Mouse (Mus musculus) c-Kit-positive CD71-positive TER-119-negative erythroid progenitor cells, embryonic 14.5 days (primary cell): Measurements from ENCODE around the gene Zcchc2.

Experiments
- DNase-seq: peaks from one replicate; pipeline ENCODE4 v3.0.0-alpha.2; 2013; ENCODE audit warnings: low read depth

Zcchc2 gene

DNA sequence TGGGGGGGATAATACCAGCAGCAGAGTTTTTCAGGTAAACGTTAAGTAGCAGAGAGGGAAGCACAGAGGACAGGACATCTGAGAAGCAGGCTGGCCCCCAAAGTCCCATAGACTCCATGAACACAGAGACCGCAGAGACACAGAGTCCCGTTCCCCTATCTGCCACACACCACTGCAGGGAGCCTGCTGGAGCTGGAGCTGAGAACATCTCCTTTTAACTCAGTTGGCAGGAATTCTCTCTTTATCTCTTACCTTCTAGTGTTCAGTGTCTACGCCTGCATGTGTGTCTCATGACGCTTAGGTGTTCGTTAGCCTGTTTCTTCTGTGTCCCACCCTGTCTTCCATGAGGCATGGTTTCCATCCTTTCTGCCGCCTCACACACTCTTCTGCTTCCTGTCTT is 83.0 kb downstream of the Zcchc2 start:
- no peak for DNase-seq

- DNase-seq = no peak
Measured at GRCm38 (mm10) chr1:106074141-106074540, 83.9 kb downstream of the Zcchc2 start.

GRCm38 (mm10) chr1:106074656-106075055 is 84.5 kb downstream of the Zcchc2 start:
- no peak for DNase-seq

DNA sequence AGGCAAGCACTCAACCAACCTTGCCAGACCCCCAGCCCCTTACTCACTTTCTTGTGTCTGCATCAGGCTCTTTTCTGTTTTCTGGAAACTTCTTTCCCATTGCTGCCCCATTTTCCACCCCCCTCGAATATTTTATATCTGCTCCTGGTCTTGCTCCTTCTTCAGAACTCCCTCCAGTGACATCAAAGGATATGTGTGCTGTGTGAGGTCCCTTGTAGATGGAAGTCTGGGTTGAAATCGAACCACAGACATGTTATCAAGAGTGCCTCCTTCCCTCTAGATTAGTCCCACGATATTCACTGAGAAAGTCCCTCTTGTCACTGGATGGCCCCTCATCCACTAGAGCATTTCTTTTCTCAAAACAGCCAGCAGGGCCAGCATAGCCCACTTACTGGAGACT is 86.4 kb downstream of the Zcchc2 start:
- no peak for DNase-seq

GRCm38 (mm10) chr1:106077166-106077565 is 87.0 kb downstream of the Zcchc2 start:
- DNase-seq = no peak
